Mouse (Mus musculus) megakaryocyte, embryonic 14.5 days (primary cell): Measurements from ENCODE around the gene Hnmt. TPM values are rescaled to one million over a fixed set of nuclear protein-coding genes. Genes with fewer than 3 reads are reported as not detected.
"Not testable (repeated sequence)": the region's sequence is repeated elsewhere in the genome, so short reads cannot be mapped to it uniquely, and the experiment has no call there.

Experiments used
- H3K27me3 ChIP-seq: replicated peaks from 2 replicates; pipeline ENCODE3; 2012; ENCODE audit warnings: inconsistent platforms
- H3K36me3 ChIP-seq: replicated peaks from 2 replicates; pipeline ENCODE3; 2012; ENCODE audit warnings: low read length, inconsistent platforms, mixed read lengths
- H3K4me1 ChIP-seq: 2 replicates; pipeline ENCODE4 v1.6.1; 2012; ENCODE audit warnings: inconsistent platforms
- H3K4me3 ChIP-seq: replicated peaks from 2 replicates; pipeline ENCODE3; 2012; ENCODE audit warnings: moderate library complexity, mild to moderate bottlenecking, inconsistent platforms
- H3K9me3 ChIP-seq: 2 replicates; pipeline ENCODE4 v1.6.1; 2012; ENCODE audit warnings: inconsistent platforms
- FLI1 ChIP-seq: IDR thresholded peaks from 2 replicates; pipeline ENCODE4 v1.6.1; 2012; ENCODE audit warnings: low read length, inconsistent platforms, mixed read lengths
- GATA1 ChIP-seq: IDR thresholded peaks from 3 replicates; pipeline ENCODE4 v1.6.1; 2012; ENCODE audit warnings: mixed read lengths, low read length, inconsistent platforms, borderline replicate concordance
- polyA plus RNA-seq: library from polyadenylated mRNA; stranded (reverse); fragments of >175 nt; gene quantifications from 2 replicates; pipeline ENCODE4 v1.2.3, GENCODE M21; 2012; ENCODE audit warnings: low replicate concordance; ENCODE audit not compliant: insufficient read depth

Hnmt gene
- 0.19 TPM in 1 of 2 replicates, not detected in the other for polyA plus RNA-seq

GRCm38 (mm10) chr2:24049344-24049990 lies at the start of gene Hnmt:
Gene Hnmt (minus strand): TSS chr2:24049394.
- Histone ChIP-seq H3K27me3 (no peaks in the 10 kb centered on the region), H3K36me3 (no peaks in the 10 kb centered on the region), H3K4me1 (peaks cover 3% of the 10 kb centered on the region; the same call in 1 of the 2 replicates), H3K4me3 (peak within 1 kb of the TSS; percentile 89), H3K9me3 (no peaks in the 10 kb centered on the region)
- TF ChIP-seq GATA1 (no peak), FLI1 (no peak)

DNA sequence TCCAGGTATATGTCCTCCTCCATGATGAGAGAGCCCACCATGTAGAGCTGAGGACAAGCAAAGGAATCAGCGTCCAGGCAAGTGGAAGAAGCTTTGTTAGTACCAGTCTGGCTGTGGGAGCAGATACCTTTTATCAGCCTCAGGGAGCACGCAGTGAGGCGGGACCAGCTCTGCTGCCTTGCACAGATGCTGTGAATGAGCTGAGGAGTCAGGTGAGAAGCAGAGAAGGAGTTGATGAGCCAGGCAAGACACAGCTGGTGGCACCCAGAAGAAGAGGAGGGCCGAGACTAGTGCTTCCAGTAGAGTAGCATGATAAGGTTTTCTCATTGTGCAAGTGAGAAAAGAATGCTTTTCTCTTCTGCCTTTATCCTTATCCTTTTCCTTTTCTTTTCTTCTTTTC lies 47.3 kb upstream of the Hnmt start, which contains the start of gene Tbpl2:
Gene Tbpl2, minus strand, starts transcription at position 101 of the 400 bp plus-strand sequence.
- no peak for TF ChIP-seq FLI1
- no peak for TF ChIP-seq GATA1
- Histone ChIP-seq H3K4me3 (no peak within 1 kb of the TSS), H3K9me3 (no peaks in the 10 kb centered on the region)

DNA sequence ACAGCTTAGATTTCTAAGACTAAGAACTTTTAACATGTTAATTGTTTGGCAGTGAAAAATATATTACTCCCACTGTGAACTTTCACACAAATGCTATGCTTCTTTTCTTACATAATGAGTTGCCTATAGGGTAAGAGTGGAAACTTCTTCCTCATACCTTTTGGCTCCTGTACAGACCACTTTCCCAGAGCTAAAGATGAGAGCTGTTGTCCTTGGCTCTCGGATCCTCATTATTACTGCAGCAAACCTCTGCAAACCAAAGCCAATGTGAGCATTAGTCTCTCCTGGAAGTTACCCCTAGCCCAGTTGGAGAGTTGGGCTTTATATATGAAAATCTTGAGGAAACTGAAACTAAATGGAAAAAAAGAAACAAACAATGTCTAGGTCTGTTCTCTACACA lies 41.7 kb upstream of the Hnmt start:
- no peak for TF ChIP-seq GATA1
- TF ChIP-seq FLI1: no peak
- Histone ChIP-seq H3K9me3 (no peaks in the 10 kb centered on the region), H3K27me3 (no peaks in the 10 kb centered on the region), H3K36me3 (no peaks in the 10 kb centered on the region), H3K4me1 (no peaks in the 10 kb centered on the region), H3K4me3 (no peak overlapping the region)

More for the DNA sequence above, 47.3 kb upstream of the Hnmt start, which contains the start of gene Tbpl2:
- no peaks in the 10 kb centered on the region for H3K4me1 ChIP-seq
- no peaks in the 10 kb centered on the region for H3K27me3 ChIP-seq
- no peaks in the 10 kb centered on the region for H3K36me3 ChIP-seq

DNA sequence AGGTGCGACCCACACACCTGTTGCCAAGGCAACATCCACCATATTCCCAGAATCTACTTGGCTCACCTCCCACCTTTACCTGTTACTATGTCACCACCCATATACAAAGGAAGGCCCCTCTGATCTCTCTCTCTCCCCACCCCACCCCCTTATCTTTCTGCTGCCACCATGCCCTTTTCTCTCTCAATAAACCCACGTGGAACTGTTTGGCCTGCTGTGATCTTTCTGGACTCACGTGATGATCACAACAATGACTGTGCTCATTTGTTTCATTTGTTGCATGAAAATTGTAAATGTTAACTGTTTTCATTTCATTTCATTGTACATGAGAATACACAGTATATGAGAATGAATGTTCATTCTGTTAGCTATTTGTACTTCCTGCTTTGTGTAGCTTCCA lies 1.3 kb upstream of the Hnmt start:
- no peaks in the 10 kb centered on the region for H3K9me3 ChIP-seq
- no peak for TF ChIP-seq GATA1
- no peak for TF ChIP-seq FLI1
- H3K27me3 ChIP-seq: no peaks in the 10 kb centered on the region
- H3K36me3 ChIP-seq: no peaks in the 10 kb centered on the region
- H3K4me1 ChIP-seq: peaks cover 3% of the 10 kb centered on the region; the same call in 1 of the 2 replicates
- H3K4me3 ChIP-seq: no peak overlapping the region

DNA sequence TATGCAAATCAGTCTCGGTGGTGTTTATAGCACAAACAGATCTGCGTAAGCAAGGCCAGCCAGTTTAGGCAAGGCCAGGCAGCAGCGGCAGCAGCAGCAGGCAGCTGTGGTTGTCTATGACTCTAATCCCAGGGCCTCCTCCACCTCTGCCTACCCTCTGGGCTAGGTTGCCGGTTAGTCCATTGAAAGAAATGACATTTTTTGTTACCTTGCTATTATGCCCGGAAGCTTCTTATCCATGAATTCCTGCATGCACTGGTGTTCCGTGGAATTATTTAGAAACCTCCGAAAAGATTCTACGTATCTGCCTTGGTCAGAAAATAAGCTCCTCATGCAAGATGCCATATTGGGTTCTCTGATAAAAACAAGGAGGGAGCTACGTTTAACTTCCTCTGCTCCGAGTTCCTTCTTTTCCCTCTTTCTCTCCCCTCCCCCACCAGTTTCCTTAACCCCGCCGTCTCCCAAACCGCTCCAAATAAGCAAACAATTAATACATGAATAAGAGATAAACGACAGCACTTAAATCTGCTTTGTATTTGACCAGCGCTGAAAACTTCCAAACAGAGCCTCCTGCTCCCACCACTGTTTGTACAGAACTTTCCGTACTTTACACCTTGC lies 605 bp downstream of the Hnmt start:
- Histone ChIP-seq H3K4me1 (peaks cover 3% of the 10 kb centered on the region; the same call in 1 of the 2 replicates), H3K4me3 (peak overlapping the region; percentile 89), H3K36me3 (no peaks in the 10 kb centered on the region), H3K9me3 (no peaks in the 10 kb centered on the region), H3K27me3 (no peaks in the 10 kb centered on the region)
- no peak for TF ChIP-seq FLI1
- TF ChIP-seq GATA1: no peak

GRCm38 (mm10) chr2:24047551-24048479 lies 1.4 kb downstream of the Hnmt start:
- TF ChIP-seq GATA1 (no peak), FLI1 (no peak)
- no peaks in the 10 kb centered on the region for H3K27me3 ChIP-seq
- no peaks in the 10 kb centered on the region for H3K9me3 ChIP-seq
- no peaks in the 10 kb centered on the region for H3K36me3 ChIP-seq
- peak overlapping the region; percentile 89 for H3K4me3 ChIP-seq
- peaks cover 3% of the 10 kb centered on the region; the same call in 1 of the 2 replicates for H3K4me1 ChIP-seq

DNA sequence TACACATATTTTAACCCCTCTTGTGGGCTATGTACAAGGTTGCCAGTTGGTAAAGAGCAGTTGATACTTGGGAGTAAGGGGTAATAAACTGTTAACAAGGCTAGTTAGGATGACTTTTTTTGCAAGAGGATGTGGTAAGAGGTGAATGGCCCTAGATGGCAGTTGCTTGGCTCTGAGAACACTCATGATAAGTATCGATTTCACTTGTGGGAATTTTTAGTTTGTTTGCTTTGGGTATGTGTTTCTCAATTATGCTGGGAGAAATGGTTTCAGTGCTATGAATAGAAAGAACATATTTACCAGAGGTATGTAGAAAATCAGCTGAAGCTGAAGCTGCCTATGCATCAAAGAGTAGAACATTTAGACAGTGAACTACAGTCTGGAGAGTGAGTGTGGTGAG lies 6.3 kb downstream of the Hnmt start:
- H3K9me3 ChIP-seq: no peaks in the 10 kb centered on the region
- no peak overlapping the region for H3K4me3 ChIP-seq
- no peaks in the 10 kb centered on the region for H3K4me1 ChIP-seq
- no peaks in the 10 kb centered on the region for H3K36me3 ChIP-seq
- H3K27me3 ChIP-seq: no peaks in the 10 kb centered on the region
- TF ChIP-seq FLI1 (no peak), GATA1 (no peak)

DNA sequence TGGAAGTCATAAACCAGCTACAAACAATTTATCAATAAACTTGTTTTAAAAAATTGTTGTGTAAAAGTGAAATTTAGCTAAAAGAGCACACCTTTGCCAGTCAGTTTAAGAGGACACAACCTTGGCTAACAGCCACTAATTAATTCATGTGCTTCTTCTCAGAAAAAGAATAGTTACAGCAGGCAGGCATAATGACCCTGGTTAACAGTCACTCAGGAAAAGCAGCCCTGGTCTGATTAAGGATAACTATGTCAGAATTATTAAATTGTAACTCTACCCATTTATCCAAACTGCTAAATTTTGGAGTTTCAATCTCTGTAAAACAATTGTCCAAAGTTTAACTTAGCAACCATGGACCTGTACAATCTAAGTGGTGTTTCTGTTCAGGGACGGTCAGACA lies 8.7 kb downstream of the Hnmt start:
- TF ChIP-seq GATA1 (no peak), FLI1 (no peak)
- no peaks in the 10 kb centered on the region for H3K27me3 ChIP-seq
- H3K36me3 ChIP-seq: no peaks in the 10 kb centered on the region
- no peaks in the 10 kb centered on the region for H3K9me3 ChIP-seq
- H3K4me3 ChIP-seq: no peak overlapping the region
- H3K4me1 ChIP-seq: no peaks in the 10 kb centered on the region

DNA sequence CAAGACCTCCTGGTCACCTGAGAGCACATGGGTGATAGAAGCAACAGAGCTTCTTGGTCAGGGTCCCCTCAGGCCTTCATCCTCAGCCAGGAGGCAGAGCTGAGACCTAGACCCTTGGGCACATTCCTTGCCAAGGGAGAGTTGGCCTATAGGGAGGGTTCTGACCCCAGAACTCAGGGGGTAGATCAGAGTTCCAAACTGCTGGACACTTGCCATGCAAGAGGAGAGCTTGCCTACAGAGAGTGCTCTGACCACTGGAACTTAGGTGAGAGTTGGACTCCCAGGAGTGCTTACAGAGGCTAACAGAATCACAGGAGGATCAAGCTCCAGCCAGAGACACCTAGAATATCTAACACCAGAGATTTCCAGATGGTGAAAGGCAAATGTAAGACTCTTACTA lies 29.8 kb downstream of the Hnmt start:
- H3K9me3 ChIP-seq, H3K36me3 ChIP-seq, H3K4me3 ChIP-seq, H3K27me3 ChIP-seq, H3K4me1 ChIP-seq: not testable (repeated sequence)

- H3K4me1 ChIP-seq: no peaks in the 10 kb centered on the region
- H3K4me3 ChIP-seq: no peak overlapping the region
- no peak for TF ChIP-seq FLI1
- TF ChIP-seq GATA1: no peak
- 0 out of 2 replicates have a peak, but pooled peaks cover 3% of the 10 kb centered on the region for H3K9me3 ChIP-seq
- no peaks in the 10 kb centered on the region for H3K27me3 ChIP-seq
- H3K36me3 ChIP-seq: no peaks in the 10 kb centered on the region
Measured at GRCm38 (mm10) chr2:24018966-24019365, 30.2 kb downstream of the Hnmt start.
